Mouse (Mus musculus): ENCODE measurements around the gene Wipf1.

- TF ChIP-seq POLR2A (IDR thresholded peaks at IDR 0.05; ENCODE audit: low read depth, low read length) (no peak), CTCF (conservative IDR thresholded peaks at IDR 0.05; ENCODE audit: insufficient read depth, insufficient read length, low read depth, low read length) (no peak)
Observed at GRCm38 (mm10) chr2:73419730-73420129, 109.8 kb downstream of the Wipf1 start.

Measured in kidney, adult 2 months (tissue).